Mouse (Mus musculus): ENCODE data around the gene Mxi1. TPM values are rescaled to one million over a fixed set of nuclear protein-coding genes. Genes with fewer than 3 reads are reported as not detected.

The Mxi1 gene
- polyA plus RNA-seq (2012; ENCODE audit: low replicate concordance): 31.7 and 32.0 TPM in 2 replicates

DNA sequence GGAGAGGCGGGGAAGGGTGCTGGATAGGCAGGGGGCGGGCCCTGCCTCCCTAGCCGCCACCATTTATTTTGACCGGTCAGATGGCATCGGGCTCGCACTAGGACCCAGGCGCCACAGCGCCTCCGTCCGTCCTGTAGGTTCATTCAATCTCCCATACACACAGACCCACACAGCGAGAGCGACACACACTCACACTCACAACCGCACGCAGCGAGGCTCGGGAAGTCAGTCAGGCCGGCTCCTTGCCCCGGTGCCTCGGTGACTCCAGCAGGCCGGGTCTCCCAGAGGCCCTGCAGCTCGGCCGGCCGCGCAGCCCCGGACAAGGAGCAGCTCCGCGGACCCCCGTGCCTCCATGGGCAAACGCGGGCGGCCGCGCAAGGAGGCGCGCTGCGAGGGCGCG lies at the start of gene Mxi1:
TSS of gene Mxi1 (plus strand) at position 171 of the 400 bp plus-strand sequence.

DNA sequence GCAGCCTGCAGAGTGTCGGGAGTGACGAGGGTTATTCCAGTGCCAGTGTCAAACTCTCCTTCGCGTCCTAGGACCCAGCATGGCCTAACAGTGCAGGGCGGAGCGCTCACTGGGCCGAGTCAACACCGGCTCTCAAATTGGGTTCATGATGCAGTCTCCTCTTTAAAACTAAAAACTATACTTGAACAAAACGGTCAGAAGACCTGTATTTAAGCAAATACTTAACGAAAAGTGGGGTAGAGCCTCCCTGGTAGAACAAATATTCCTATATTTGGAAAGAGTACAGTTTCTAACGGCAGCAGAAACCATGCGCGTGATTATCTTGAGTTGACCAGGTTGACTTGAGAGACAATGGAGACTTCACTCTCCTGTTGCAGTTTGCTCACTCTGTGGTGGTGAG lies 61.3 kb downstream of the Mxi1 start, which contains the start of gene Gm10197:
TSS of gene Gm10197 (minus strand) at position 101 of the 400 bp plus-strand sequence.

DNA sequence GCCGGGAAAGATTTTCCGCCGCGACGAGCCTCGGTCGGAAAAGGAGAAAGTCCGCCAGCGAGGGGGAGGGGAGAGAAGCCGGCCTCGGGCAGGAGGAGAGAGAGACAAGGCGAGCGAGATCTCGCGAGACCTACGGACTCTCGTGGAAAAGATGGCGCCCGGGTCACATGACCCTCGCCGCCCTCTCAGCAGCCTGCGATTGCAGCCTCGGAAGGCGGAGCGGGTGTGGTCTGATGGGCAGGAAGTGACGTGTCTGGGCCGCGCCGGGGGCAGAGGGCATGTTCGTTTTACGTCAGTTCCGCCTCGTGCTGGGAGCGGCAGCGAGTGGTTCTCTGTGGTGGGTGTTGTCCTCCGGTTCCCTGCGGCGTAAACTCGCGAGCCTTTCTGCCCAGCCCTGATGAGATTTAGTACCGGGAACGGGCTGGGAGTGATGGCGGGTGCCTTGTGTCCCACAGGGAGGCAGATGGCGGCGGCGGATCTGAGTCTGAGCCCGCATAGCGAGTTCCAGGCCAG lies 80.2 kb downstream of the Mxi1 start, which contains the start of gene Smndc1:
TSS of gene Smndc1 (minus strand) at position 84 of the 513 bp plus-strand sequence.

Other genes with a start within 250 kb of the Mxi1 start
- gene Add3, start 170.1 kb upstream of the Mxi1 start, polyA plus RNA-seq (2012; ENCODE audit: low replicate concordance): 3.3 and 4.9 TPM in 2 replicates
- not detected in 2 replicates for gene Gm10197, start 61.2 kb downstream of the Mxi1 start, polyA plus RNA-seq (2012; ENCODE audit: low replicate concordance)
- gene Smndc1, start 80.1 kb downstream of the Mxi1 start, polyA plus RNA-seq (2012; ENCODE audit: low replicate concordance): 135 and 136 TPM in 2 replicates
- 3.0 and 3.7 TPM in 2 replicates for gene Dusp5, start 218.6 kb downstream of the Mxi1 start, polyA plus RNA-seq (2012; ENCODE audit: low replicate concordance)

Data from leukemia stem cell, adult 10-12 weeks (primary cell).